Mouse (Mus musculus) ES-Bruce4 (cell line): ENCODE results near the gene Masp1.

ENCODE experiments used
- CTCF ChIP-seq: IDR thresholded peaks from one replicate; pipeline ENCODE4 v1.8.1; 2011; ENCODE audit warnings: low read depth, low read length
- POLR2A ChIP-seq: IDR thresholded peaks from one replicate; pipeline ENCODE4 v1.8.1; 2011; ENCODE audit warnings: low read length; ENCODE audit not compliant: insufficient read depth

DNA sequence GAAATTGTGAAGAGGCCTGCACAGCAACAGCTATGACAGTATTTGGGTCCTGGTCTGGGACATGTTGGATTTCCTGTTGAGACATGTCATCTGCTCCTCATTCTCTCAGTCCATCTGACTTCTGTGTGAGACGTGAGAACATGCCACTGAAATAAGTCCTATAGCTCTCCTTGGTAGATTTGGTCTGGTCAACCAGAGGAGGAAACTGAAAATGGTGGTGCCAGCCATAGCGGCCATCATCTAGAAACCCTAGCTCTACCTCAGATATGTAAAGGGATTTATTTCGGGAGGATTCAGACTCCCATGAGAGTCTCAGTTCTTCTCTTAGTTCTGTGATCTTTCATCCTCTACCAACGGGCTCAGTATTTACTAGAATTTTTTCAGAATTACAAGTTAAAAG, 45.0 kb downstream of the Masp1 start:
- TF ChIP-seq POLR2A (no peak), CTCF (no peak)
